Mouse (Mus musculus) kidney, adult 10 weeks (tissue): ENCODE measurements around the gene Bdkrb2. TPM values are rescaled to one million over a fixed set of nuclear protein-coding genes. Genes with fewer than 3 reads are reported as not detected.

Experiments
- polyA plus RNA-seq: library from polyadenylated mRNA; stranded (reverse); fragments of 350-450 nt; fragmentation: Illumina TruSeq; extraction: RNeasy Lipid Tissue Mini Kit (QIAGEN cat#74804); gene quantifications from one replicate; pipeline ENCODE4 v1.2.3, GENCODE M21; 2014; ENCODE audit warnings: low read depth, low replicate concordance

Gene Bdkrb2
- 0.36 TPM for polyA plus RNA-seq

GRCm38 (mm10) chr12:105562936-105563680 lies at the start of gene Bdkrb2:
TSS of gene Bdkrb2 (plus strand) at chr12:105563226.

GRCm38 (mm10) chr12:105602581-105603210 lies 39.7 kb downstream of the Bdkrb2 start, which contains the start of gene Bdkrb1:
TSS of gene Bdkrb1 (plus strand) at chr12:105603085.

Other genes with a start within 250 kb of the Bdkrb2 start
- not detected for gene Tunar, start 229.4 kb upstream of the Bdkrb2 start, polyA plus RNA-seq
- gene D430019H16Rik, start 109.4 kb upstream of the Bdkrb2 start, polyA plus RNA-seq, result 1.8 TPM
- not detected for gene Bdkrb1, start 39.9 kb downstream of the Bdkrb2 start, polyA plus RNA-seq
- gene Gskip, start 121.6 kb downstream of the Bdkrb2 start, polyA plus RNA-seq, result 17.5 TPM
- gene Atg2b, start 122.0 kb downstream of the Bdkrb2 start, polyA plus RNA-seq, result 9.8 TPM
- gene Ak7, start 142.8 kb downstream of the Bdkrb2 start, polyA plus RNA-seq, result 2.8 TPM
- 370 TPM for gene Papola, start 221.5 kb downstream of the Bdkrb2 start, polyA plus RNA-seq